Mouse (Mus musculus) lung, adult 2 months (tissue): Measurements from ENCODE around the gene Rhbdd2.

Experiments
- CTCF ChIP-seq: fragments of 200-500 bp; IDR thresholded peaks from 2 replicates; pipeline ENCODE4 v1.5.1; 2011; ENCODE audit warnings: mild to moderate bottlenecking, low read length, control low read depth; ENCODE audit not compliant: insufficient read depth
- POLR2A ChIP-seq: fragments of 200-500 bp; IDR thresholded peaks from 2 replicates; pipeline ENCODE4 v1.6.1; 2011; ENCODE audit warnings: low read depth, mild to moderate bottlenecking, control low read depth, low read length, borderline replicate concordance; ENCODE audit errors: extremely low read depth

- no peak for TF ChIP-seq POLR2A
- TF ChIP-seq CTCF: no peak
These were observed 58.0 kb downstream of the Rhbdd2 start for GRCm38 (mm10) chr5:135690401-135690800.
